Mouse (Mus musculus) hindlimb bud, embryonic 11.5 days (tissue): ENCODE data around the gene Rbm7.
"Not testable (repeated sequence)": the region's sequence is repeated elsewhere in the genome, so short reads cannot be mapped to it uniquely, and the experiment has no call there.

ENCODE experiments used
- DNase-seq: peaks from one replicate; pipeline ENCODE4 v3.0.0-alpha.2; 2012; ENCODE audit warnings: low read depth, low spot score; ENCODE audit errors: extremely low spot score

The Rbm7 gene

GRCm38 (mm10) chr9:48494817-48495547 lies at the start of gene Rbm7, which contains the start of gene Gm5617:
Gene Rbm7, minus strand, starts transcription at chr9:48495299.
Gene Gm5617, plus strand, starts transcription at chr9:48495442.
- peak; percentile 81 for DNase-seq

- DNase-seq: peak; percentile 8
Observed at GRCm38 (mm10) chr9:48538688-48539087, 43.6 kb upstream of the Rbm7 start.

GRCm38 (mm10) chr9:48538044-48538645 lies 43.0 kb upstream of the Rbm7 start:
- no peak for DNase-seq

- not testable (repeated sequence) for DNase-seq
Observed at GRCm38 (mm10) chr9:48537616-48538015, 42.5 kb upstream of the Rbm7 start.

GRCm38 (mm10) chr9:48536414-48536813 lies 41.3 kb upstream of the Rbm7 start:
- DNase-seq: no peak

- DNase-seq: no peak
Observed at GRCm38 (mm10) chr9:48532730-48533129, 37.6 kb upstream of the Rbm7 start.

- DNase-seq: no peak
Observed at GRCm38 (mm10) chr9:48532203-48532602, 37.1 kb upstream of the Rbm7 start.

- no peak for DNase-seq
Observed at GRCm38 (mm10) chr9:48531294-48531693, 36.2 kb upstream of the Rbm7 start.

GRCm38 (mm10) chr9:48526520-48526919 lies 31.4 kb upstream of the Rbm7 start:
- no peak for DNase-seq

- no peak for DNase-seq
Observed at GRCm38 (mm10) chr9:48525566-48525965, 30.5 kb upstream of the Rbm7 start.

- not testable (repeated sequence) for DNase-seq
Observed at GRCm38 (mm10) chr9:48520405-48520804, 25.3 kb upstream of the Rbm7 start.

- DNase-seq: no peak
Observed at GRCm38 (mm10) chr9:48517372-48518130, 22.5 kb upstream of the Rbm7 start.

GRCm38 (mm10) chr9:48516615-48517371 lies 21.7 kb upstream of the Rbm7 start:
- DNase-seq: no peak

- no peak for DNase-seq
Observed at GRCm38 (mm10) chr9:48515332-48515731, 20.2 kb upstream of the Rbm7 start.

GRCm38 (mm10) chr9:48510134-48510533 lies 15.0 kb upstream of the Rbm7 start:
- no peak for DNase-seq

GRCm38 (mm10) chr9:48504741-48505365 lies 9.8 kb upstream of the Rbm7 start:
- no peak for DNase-seq

GRCm38 (mm10) chr9:48503001-48503400 lies 7.9 kb upstream of the Rbm7 start:
- no peak for DNase-seq

GRCm38 (mm10) chr9:48501192-48501591 lies 6.1 kb upstream of the Rbm7 start:
- no peak for DNase-seq

GRCm38 (mm10) chr9:48495548-48495932 lies 441 bp upstream of the Rbm7 start:
- no peak for DNase-seq

- DNase-seq: no peak
Observed at GRCm38 (mm10) chr9:48481214-48482134, 13.6 kb downstream of the Rbm7 start.
